Mouse (Mus musculus) limb, embryonic 10.5 days (tissue): ENCODE measurements at regions not wholly inside any gene's neighbourhood (a gene's known extent, or its start where the extent isn't known, plus 50 kb on each side); places are given as distances from the start of the nearest gene placed in this dataset.

ENCODE experiments used
- DNase-seq: peaks from one replicate; pipeline ENCODE4 v3.0.0-alpha.2; 2017; ENCODE audit warnings: low spot score
- H3K27ac ChIP-seq: fragments of 300-500 bp; sonication (generic); 2 replicates; pipeline ENCODE4 v1.5.1; 2016; ENCODE audit warnings: mild to moderate bottlenecking
- H3K27me3 ChIP-seq: fragments of 300-500 bp; sonication (generic); 2 replicates; pipeline ENCODE4 v1.6.1; 2016; ENCODE audit warnings: low read depth, mild to moderate bottlenecking; ENCODE audit not compliant: poor library complexity, severe bottlenecking
- H3K36me3 ChIP-seq: fragments of 300-500 bp; sonication (generic); 2 replicates; pipeline ENCODE4 v1.6.1; 2016; ENCODE audit warnings: mild to moderate bottlenecking, moderate library complexity
- H3K4me1 ChIP-seq: fragments of 300-500 bp; sonication (generic); 2 replicates; pipeline ENCODE4 v1.6.1; 2016
- H3K4me3 ChIP-seq: fragments of 300-500 bp; sonication (generic); 2 replicates; pipeline ENCODE4 v1.5.1; 2016; ENCODE audit warnings: mild to moderate bottlenecking, moderate library complexity
- H3K9me3 ChIP-seq: fragments of 300-500 bp; sonication (generic); replicated peaks from 2 replicates; pipeline ENCODE4 v1.6.1; 2016; ENCODE audit warnings: mild to moderate bottlenecking
- WGBS: fragments of 180-500 bp; shearing (Covaris S2); methylation state at CpG from one replicate; pipeline ENCODE4 v1.1.7; 2016; 5-methylcytosine and 5-hydroxymethylcytosine counted together

- no peaks in the 10 kb centered on the region for H3K36me3 ChIP-seq
- peaks cover 48% of the 10 kb centered on the region for H3K4me1 ChIP-seq
- H3K27ac ChIP-seq = no peak overlapping the region
- 0 out of 2 replicates have a peak, but pooled peaks cover 4% of the 10 kb centered on the region for H3K27me3 ChIP-seq
- no peak overlapping the region for H3K4me3 ChIP-seq
- DNase-seq = peak; percentile 59
- no peaks in the 10 kb centered on the region for H3K9me3 ChIP-seq
- WGBS = 48% methylated on average over 4 of the region's 4 CpGs
Observed at GRCm38 (mm10) chr4:110132061-110132460, 154.2 kb downstream of the Dmrta2 start.

GRCm38 (mm10) chr4:110134036-110134435 is 156.2 kb downstream of the Dmrta2 start:
- WGBS = 13% methylated on average over 7 of the region's 7 CpGs
- peak overlapping the region; percentile 72 for H3K27ac ChIP-seq
- DNase-seq = peak; percentile 66

GRCm38 (mm10) chr4:110145229-110145628 is 167.4 kb downstream of the Dmrta2 start:
- Histone ChIP-seq H3K4me3 (no peak overlapping the region), H3K27ac (no peak overlapping the region), H3K36me3 (no peaks in the 10 kb centered on the region), H3K27me3 (no peaks in the 10 kb centered on the region), H3K4me1 (no peaks in the 10 kb centered on the region), H3K9me3 (no peaks in the 10 kb centered on the region)
- peak; percentile 18 for DNase-seq
- 92% methylated on average over 1 of the region's 1 CpGs for WGBS

More at GRCm38 (mm10) chr4:110134036-110134435, 156.2 kb downstream of the Dmrta2 start:
- Histone ChIP-seq H3K27me3 (no peaks in the 10 kb centered on the region), H3K4me3 (peak overlapping the region; percentile 19), H3K9me3 (no peaks in the 10 kb centered on the region), H3K36me3 (no peaks in the 10 kb centered on the region), H3K4me1 (peaks cover 35% of the 10 kb centered on the region)

GRCm38 (mm10) chr4:110152103-110152946 is 174.5 kb downstream of the Dmrta2 start:
- Histone ChIP-seq H3K36me3 (no peaks in the 10 kb centered on the region), H3K4me1 (peaks cover 18% of the 10 kb centered on the region), H3K9me3 (no peaks in the 10 kb centered on the region), H3K27ac (0 out of 2 replicates have a peak overlapping the region, but pooled peaks have one; percentile 31), H3K27me3 (no peaks in the 10 kb centered on the region), H3K4me3 (peak overlapping the region; percentile 29)
- DNase-seq = peak; percentile 53
- 36% methylated on average over 15 of the region's 15 CpGs for WGBS
